Mouse (Mus musculus) mouse embryonic stem cell (cell line): ENCODE data around the gene Tmem123.

ENCODE experiments used
- in situ Hi-C, 2 experiments: fragments of 300-500 bp; cut with MboI; formaldehyde crosslinking; loops; 1 replicate in 1 of 2; 3 replicates in 1 of 2; pipeline ENCODE4 v1.14.3; 2019 to 2020; ENCODE audit warnings: low sequenced_read_pairs in 2 of 2, low pct_unique_long_range_greater_than_20kb in 1 of 2, mixed read lengths in 1 of 2; ENCODE audit not compliant: unreplicated experiment in 1 of 2

Gene Tmem123

GRCm38 (mm10) chr9:7772773-7773454 is 9.1 kb downstream of the Tmem123 start:
- in situ Hi-C loops = no loop called here

GRCm38 (mm10) chr9:7773686-7774085 is 9.8 kb downstream of the Tmem123 start:
- in situ Hi-C loops = no loop called here

- in situ Hi-C loops = no loop called here
Measured at GRCm38 (mm10) chr9:7774538-7774937, 10.7 kb downstream of the Tmem123 start.

DNA sequence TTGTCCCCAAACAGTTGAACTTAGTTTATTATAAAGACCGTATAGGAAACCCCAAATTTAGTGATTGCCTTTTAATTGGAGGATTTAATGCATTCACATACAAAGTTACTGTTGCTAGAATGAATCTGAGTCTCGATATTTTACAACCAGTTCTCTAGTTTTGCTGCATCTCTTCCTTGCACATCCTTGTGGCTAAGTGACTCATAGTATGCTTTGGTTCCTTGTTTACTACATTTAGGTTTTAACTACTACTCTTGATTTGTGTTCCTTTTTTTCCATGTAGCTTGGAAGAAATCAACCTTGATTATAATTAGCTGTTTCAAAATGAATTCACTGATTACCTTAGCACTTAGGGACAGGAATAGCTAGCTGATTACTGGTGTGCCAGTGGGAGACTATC is 11.2 kb downstream of the Tmem123 start:
- in situ Hi-C loops = no loop called here

GRCm38 (mm10) chr9:7775986-7776385 is 12.1 kb downstream of the Tmem123 start:
- in situ Hi-C loops = no loop called here

GRCm38 (mm10) chr9:7776940-7777339 is 13.1 kb downstream of the Tmem123 start:
- in situ Hi-C loops = no loop called here

GRCm38 (mm10) chr9:7777652-7778051 is 13.8 kb downstream of the Tmem123 start:
- in situ Hi-C loops = no loop called here

DNA sequence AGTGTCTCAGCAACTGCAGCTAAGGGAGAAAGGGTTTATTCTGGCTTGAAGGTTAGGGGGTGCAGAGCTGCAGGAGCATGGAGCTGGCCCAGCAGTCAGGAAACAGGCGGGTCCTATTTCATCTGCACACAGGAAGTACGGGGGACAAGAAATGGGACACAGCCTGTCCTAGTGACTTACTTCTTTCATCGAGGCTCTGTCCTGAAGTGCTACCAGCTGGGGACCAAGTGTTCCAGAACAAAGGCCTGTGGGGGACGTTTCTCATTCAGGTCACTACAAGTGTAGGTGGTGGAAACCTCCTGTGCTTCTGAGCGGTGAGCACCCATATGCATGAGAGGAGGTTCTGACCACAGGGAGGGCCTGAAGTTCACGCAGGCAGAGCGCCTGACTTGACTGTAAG is 14.9 kb downstream of the Tmem123 start:
- in situ Hi-C loops = no loop called here

GRCm38 (mm10) chr9:7779786-7780185 is 15.9 kb downstream of the Tmem123 start:
- in situ Hi-C loops = no loop called here

DNA sequence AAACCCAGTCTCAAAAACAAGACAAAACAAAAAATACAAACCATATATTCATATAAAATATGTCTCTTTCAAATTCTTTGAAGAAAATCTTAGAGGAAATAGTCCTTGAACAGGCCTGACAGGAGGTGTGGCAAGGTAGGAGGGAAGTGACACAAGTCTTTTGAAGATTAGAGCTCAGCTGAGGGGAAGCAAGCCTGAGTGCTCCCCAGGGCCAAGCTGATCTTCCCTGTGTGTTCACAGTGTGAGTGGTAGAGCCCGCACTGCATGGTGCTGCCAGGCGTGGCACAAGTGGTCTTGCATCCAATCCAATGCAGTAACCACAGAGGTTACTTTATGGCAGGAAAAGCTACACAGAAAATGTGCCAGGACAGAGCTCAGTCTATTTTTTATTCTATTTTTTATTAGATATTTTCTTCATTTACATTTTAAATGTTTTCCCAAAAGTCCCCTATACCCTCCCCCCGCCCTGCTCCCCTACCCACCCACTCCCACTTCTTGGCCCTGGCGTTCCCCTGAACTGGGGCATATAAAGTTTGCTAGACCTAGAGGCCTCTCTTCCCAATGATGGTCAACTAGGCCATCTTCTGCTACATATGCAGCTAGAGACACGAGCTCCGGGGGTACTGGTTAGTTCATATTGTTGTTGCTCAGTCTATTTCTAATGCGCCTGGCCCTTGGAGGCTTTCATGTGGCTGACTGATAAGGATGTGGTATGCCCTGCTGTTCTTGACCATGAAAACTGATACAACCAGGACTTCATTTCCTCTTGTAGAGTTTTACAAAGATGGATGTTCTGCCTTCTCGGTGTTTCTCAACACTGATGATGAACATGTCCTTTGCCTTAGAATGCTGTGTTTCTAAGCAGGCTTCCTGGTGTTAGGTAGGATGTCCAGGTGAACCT is 16.7 kb downstream of the Tmem123 start:
- in situ Hi-C loops = no loop called here

DNA sequence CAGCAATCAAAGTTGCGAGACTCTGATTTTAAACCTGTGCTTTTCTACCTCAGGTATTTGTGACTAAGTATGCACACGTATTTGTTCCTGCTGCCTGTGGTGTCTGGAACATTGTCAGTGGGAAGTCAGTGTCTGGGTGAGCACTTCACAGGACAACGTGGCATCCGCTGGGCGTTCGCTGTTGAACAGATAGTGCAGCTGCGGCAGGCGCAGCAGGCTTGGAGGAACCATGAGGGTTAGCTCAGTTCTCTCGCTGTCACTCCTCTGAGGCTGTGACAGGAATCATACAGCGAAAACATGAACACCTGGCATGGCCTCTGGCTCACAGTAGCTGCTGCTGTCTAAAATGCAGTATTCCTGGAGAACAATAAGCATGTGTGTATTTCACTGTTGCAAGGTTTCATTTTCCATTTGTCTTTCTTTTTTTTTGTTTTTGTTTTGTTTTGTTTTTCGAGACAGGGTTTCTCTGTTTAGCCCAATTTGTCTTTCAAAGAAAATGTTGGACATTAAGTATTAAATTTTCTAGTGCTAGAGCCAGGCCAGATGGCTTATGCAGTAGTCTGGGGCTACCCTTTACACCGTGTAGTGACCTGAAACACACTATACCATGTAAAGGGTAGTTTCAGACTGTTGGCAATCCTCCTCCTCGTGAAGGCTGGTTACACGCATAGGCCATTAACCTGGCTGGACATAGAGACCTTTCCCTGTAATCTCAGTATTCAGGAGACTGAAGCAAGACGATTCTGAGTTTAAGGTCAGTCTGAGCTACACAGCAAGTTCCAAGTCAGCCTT is 20.2 kb downstream of the Tmem123 start:
- in situ Hi-C loops = no loop called here

DNA sequence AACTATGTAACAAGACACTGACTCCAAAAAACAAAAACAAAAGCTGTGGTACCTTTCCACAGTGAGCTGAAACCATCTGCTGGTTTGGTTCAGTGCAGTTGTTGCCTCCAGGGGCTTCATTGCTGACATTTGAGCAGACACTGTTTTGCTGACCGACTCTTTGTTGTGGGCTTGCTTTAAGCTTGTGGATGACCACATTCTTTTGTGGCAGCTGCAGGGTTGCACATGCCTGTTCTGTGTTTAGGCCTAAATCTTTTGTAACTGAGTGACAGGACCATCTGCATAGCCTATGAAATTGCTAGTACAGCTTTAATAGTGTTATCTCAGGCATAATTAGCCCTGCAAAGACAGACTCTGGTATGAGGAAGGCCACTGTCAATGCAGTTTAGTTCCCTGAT is 20.8 kb downstream of the Tmem123 start:
- in situ Hi-C loops = no loop called here

DNA sequence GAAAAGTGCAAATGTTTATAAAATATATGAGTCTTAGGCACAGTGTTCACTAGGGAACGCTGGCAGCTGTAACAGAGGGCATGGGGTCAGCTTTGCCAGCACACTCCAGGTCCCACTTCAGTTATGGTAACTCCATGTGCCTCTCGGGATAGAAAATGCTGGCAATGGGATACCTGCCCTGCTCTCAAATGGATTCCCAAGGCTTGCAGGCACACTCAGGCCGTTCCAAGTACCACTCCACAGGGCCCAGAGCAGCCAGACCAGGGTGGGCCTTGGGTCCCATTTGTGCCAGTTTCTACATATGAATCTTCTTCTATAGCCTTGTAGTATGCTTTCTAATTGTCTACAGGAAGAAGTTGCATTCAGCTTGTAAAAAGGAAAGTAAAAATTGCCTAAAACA is 21.6 kb downstream of the Tmem123 start:
- in situ Hi-C loops = no loop called here

- in situ Hi-C loops = no loop called here
Measured at GRCm38 (mm10) chr9:7786086-7786485, 22.2 kb downstream of the Tmem123 start.

DNA sequence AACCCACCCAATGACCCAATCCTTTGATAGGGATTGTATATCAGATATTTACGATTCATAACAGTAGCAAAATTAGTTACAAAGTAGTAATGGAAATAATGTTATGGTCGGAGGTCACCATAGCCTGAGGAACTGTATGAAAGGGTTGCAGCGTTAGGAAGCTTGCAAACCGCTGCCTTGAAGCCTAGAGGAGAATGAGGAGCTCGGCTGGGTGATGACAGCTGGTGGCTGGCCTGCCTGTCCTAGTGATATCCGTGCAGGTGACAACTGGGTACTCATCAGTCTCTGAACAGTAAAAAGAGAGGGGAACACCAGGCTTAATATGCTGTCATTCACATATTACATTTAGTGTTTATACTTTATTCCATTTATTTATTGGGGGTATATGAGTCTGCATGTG is 24.6 kb downstream of the Tmem123 start:
- in situ Hi-C loops = no loop called here

GRCm38 (mm10) chr9:7789764-7790575 is 26.1 kb downstream of the Tmem123 start:
- in situ Hi-C loops = no loop called here

DNA sequence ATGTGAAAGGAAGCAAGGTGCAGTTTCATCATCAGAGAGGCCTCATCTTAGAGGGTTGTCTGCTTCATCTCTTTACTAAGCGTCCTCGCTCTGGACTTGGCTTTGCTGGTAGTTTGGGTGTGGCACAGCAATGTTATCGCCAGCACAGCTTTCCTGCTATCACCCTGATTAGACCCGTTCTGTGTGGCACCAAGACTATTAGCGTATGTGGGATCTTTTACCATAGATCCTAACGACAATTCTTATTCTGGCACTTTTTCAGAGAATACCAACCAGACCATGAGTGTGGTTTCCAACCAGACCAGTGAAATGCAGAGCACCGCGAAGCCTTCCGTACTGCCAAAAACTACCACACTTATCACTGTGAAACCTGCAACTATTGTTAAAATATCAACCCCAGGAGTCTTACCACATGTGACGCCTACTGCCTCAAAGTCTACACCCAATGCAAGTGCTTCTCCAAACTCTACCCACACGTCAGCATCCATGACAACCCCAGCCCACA is 26.8 kb downstream of the Tmem123 start:
- in situ Hi-C loops = no loop called here

GRCm38 (mm10) chr9:7793561-7793960 is 29.7 kb downstream of the Tmem123 start:
- in situ Hi-C loops = no loop called here
